In genomic region chr12:81155675-81156074, GRCm38 (mm10) we compare ENCODE assay signal across 14 mouse cellular contexts.
DNase-seq lines count a peak whose midpoint lies in the region; ATAC-seq and TF ChIP-seq lines count a peak whose summit lies in the region.
"Had no signal": no experiment of that assay in that cellular context is flagged by ENCODE, and none has a peak within 500 bp of the region (broad histone marks: within the 10 kb centered on the region; RNA-seq: fewer than 3 reads in every experiment).

No protein-coding gene starts in this region.

- no peak for ATAC-seq in heart, embryonic 11.5 days (replicated peaks; ENCODE audit: insufficient number of reproducible peaks, low FRiP score, low TSS enrichment)
- peak; percentile 85 for ATAC-seq in liver, postnatal 0 days
- no peak for ATAC-seq in forebrain, embryonic 11.5 days (replicated peaks; ENCODE audit: low FRiP score)
- ATAC-seq: forebrain, postnatal 0 days had no signal

- no peak for TF ChIP-seq POLR2A in testis, adult 2 months (IDR thresholded peaks at IDR 0.05; ENCODE audit: control insufficient read depth, low read depth, low read length)

- WGBS in heart, embryonic 11.5 days (ENCODE audit: insufficient replicate concordance), result 71% methylated on average over 6 of the region's 6 CpGs
- 55% methylated on average over 6 of the region's 6 CpGs for WGBS in liver, postnatal 0 days (ENCODE audit: insufficient replicate concordance)
- 90% methylated on average over 6 of the region's 6 CpGs for WGBS in embryonic facial prominence, embryonic 10.5 days
- 92% methylated on average over 6 of the region's 6 CpGs for WGBS in forebrain, embryonic 11.5 days

- H3K9ac ChIP-seq in heart, embryonic 11.5 days (ENCODE audit: low read depth, low read length), result no peak overlapping the region
- no peak overlapping the region for H3K9ac ChIP-seq in liver, postnatal 0 days (replicated peaks)
- no peak overlapping the region for H3K9ac ChIP-seq in forebrain, embryonic 11.5 days (ENCODE audit: low read length)
- H3K9ac ChIP-seq: embryonic facial prominence, embryonic 13.5 days; forebrain, postnatal 0 days; liver, embryonic 14.5 days had no signal

- TF ChIP-seq CTCF in testis, adult 2 months (IDR thresholded peaks at IDR 0.05; ENCODE audit: control insufficient read depth, insufficient read depth, insufficient replicate concordance, low read depth, low read length), result no peak
- no peak for TF ChIP-seq CTCF in liver, postnatal 0 days (IDR thresholded peaks at IDR 0.05; ENCODE audit: low read depth)

- no peak for TF ChIP-seq EP300 in liver, postnatal 0 days (IDR thresholded peaks at IDR 0.05; ENCODE audit: low read depth)

- H3K27ac ChIP-seq in heart, embryonic 11.5 days (ENCODE audit: low read depth, low read length), result no peak overlapping the region
- peak overlapping the region; percentile 71 for H3K27ac ChIP-seq in testis, adult 2 months (ENCODE audit: control insufficient read depth, insufficient read depth, low read depth, low read length)
- peak overlapping the region; percentile 64 for H3K27ac ChIP-seq in liver, postnatal 0 days (ENCODE audit: low read depth)
- no peak overlapping the region for H3K27ac ChIP-seq in embryonic facial prominence, embryonic 10.5 days (replicated peaks)
- H3K27ac ChIP-seq in forebrain, embryonic 11.5 days (ENCODE audit: low read depth, low read length), result no peak overlapping the region
- H3K27ac ChIP-seq: embryonic facial prominence, embryonic 13.5 days; liver, embryonic 14.5 days; midbrain, embryonic 10.5 days had no signal

- H3K27me3 ChIP-seq in heart, embryonic 11.5 days (ENCODE audit: control insufficient read depth, insufficient read depth, low read length), result no peaks in the 10 kb centered on the region
- no peaks in the 10 kb centered on the region for H3K27me3 ChIP-seq in testis, adult 2 months (ENCODE audit: control insufficient read depth, insufficient read depth, low read length)
- H3K27me3 ChIP-seq in liver, postnatal 0 days (ENCODE audit: insufficient read depth, low read length), result no peaks in the 10 kb centered on the region
- H3K27me3 ChIP-seq in embryonic facial prominence, embryonic 10.5 days (replicated peaks; ENCODE audit: low read depth, poor library complexity, severe bottlenecking), result 0 out of 2 replicates have a peak, but pooled peaks cover 4% of the 10 kb centered on the region
- no peaks in the 10 kb centered on the region for H3K27me3 ChIP-seq in forebrain, embryonic 11.5 days (ENCODE audit: control insufficient read depth, insufficient read depth, low read length)
- H3K27me3 ChIP-seq: CH12.LX; embryonic facial prominence, embryonic 13.5 days had no signal

- H3K4me3 ChIP-seq in heart, embryonic 11.5 days (ENCODE audit: low read depth, low read length), result no peak overlapping the region
- H3K4me3 ChIP-seq in testis, adult 2 months (ENCODE audit: control insufficient read depth, low read depth, low read length), result no peak overlapping the region
- no peak overlapping the region for H3K4me3 ChIP-seq in liver, postnatal 0 days (ENCODE audit: low read depth, low read length)
- no peak overlapping the region for H3K4me3 ChIP-seq in embryonic facial prominence, embryonic 10.5 days
- H3K4me3 ChIP-seq in forebrain, embryonic 11.5 days (ENCODE audit: low read depth, low read length), result no peak overlapping the region
- H3K4me3 ChIP-seq: embryonic facial prominence, embryonic 13.5 days; midbrain, embryonic 10.5 days had no signal

- no peaks in the 10 kb centered on the region for H3K36me3 ChIP-seq in heart, embryonic 11.5 days (ENCODE audit: control insufficient read depth, insufficient read depth, low read length)
- no peaks in the 10 kb centered on the region for H3K36me3 ChIP-seq in testis, adult 2 months (ENCODE audit: control insufficient read depth, insufficient read depth, low read length)
- H3K36me3 ChIP-seq in liver, postnatal 0 days (replicated peaks; ENCODE audit: insufficient read depth, low read length), result 0 out of 2 replicates have a peak, but pooled peaks cover 3% of the 10 kb centered on the region
- peaks cover 39% of the 10 kb centered on the region for H3K36me3 ChIP-seq in embryonic facial prominence, embryonic 10.5 days (replicated peaks)
- H3K36me3 ChIP-seq in forebrain, embryonic 11.5 days (ENCODE audit: control insufficient read depth, insufficient read depth, low read length), result no peaks in the 10 kb centered on the region
- H3K36me3 ChIP-seq: embryonic facial prominence, embryonic 13.5 days had no signal

- no peaks in the 10 kb centered on the region for H3K9me3 ChIP-seq in heart, embryonic 11.5 days (replicated peaks; ENCODE audit: control insufficient read depth, low read length)
- H3K9me3 ChIP-seq in liver, postnatal 0 days (ENCODE audit: low read length), result no peaks in the 10 kb centered on the region
- no peaks in the 10 kb centered on the region for H3K9me3 ChIP-seq in embryonic facial prominence, embryonic 10.5 days
- no peaks in the 10 kb centered on the region for H3K9me3 ChIP-seq in forebrain, embryonic 11.5 days (ENCODE audit: control insufficient read depth, low read length)
- H3K9me3 ChIP-seq: embryonic facial prominence, embryonic 13.5 days; midbrain, embryonic 10.5 days had no signal

- no peaks in the 10 kb centered on the region for H3K4me1 ChIP-seq in heart, embryonic 11.5 days (ENCODE audit: control insufficient read depth, insufficient read depth, low read length)
- 0 out of 2 replicates have a peak, but pooled peaks cover 2% of the 10 kb centered on the region for H3K4me1 ChIP-seq in testis, adult 2 months (ENCODE audit: control insufficient read depth, insufficient read depth, low read length)
- peaks cover 4% of the 10 kb centered on the region; the same call in 1 of the 2 replicates for H3K4me1 ChIP-seq in liver, postnatal 0 days (ENCODE audit: insufficient read depth)
- H3K4me1 ChIP-seq in embryonic facial prominence, embryonic 10.5 days, result no peaks in the 10 kb centered on the region
- H3K4me1 ChIP-seq in forebrain, embryonic 11.5 days (replicated peaks; ENCODE audit: control insufficient read depth, insufficient read depth, low read length), result no peaks in the 10 kb centered on the region
- H3K4me1 ChIP-seq: embryonic facial prominence, embryonic 13.5 days had no signal

- DNase-seq in heart, adult 18-20 months, result peak; percentile 82 to 84
- no peak for DNase-seq in testis, postnatal 10 days (ENCODE audit: low spot score)
- peak; percentile 72 for DNase-seq in heart, adult 8-10 months (ENCODE audit: low spot score)
- DNase-seq in liver, postnatal 0 days, result peak; percentile 59
- no peak for DNase-seq in embryonic facial prominence, embryonic 10.5 days (ENCODE audit: low spot score)
- DNase-seq in forebrain, embryonic 11.5 days (ENCODE audit: low spot score), result no peak
- DNase-seq: cerebellum, postnatal 14 days; forebrain, postnatal 0 days had no signal

- no peak overlapping the region for H3K4me2 ChIP-seq in heart, embryonic 11.5 days
- H3K4me2 ChIP-seq in liver, postnatal 0 days (ENCODE audit: low read depth, low read length), result no peak overlapping the region
- no peak overlapping the region for H3K4me2 ChIP-seq in forebrain, embryonic 11.5 days (ENCODE audit: low read depth, low read length, severe bottlenecking)
- H3K4me2 ChIP-seq: embryonic facial prominence, embryonic 13.5 days had no signal

Comparison
In these comparisons a context has a peak if more than half of its experiments do, and no peak if none do; other contexts are left out.
1. DNase-seq: peak in heart, adult 18-20 months (2 of 2), heart, adult 8-10 months (single experiment) and liver, postnatal 0 days (single experiment); none in testis, postnatal 10 days (single experiment), embryonic facial prominence, embryonic 10.5 days (single experiment) and forebrain, embryonic 11.5 days (single experiment).
2. H3K27ac ChIP-seq: peak in testis, adult 2 months (single experiment) and liver, postnatal 0 days (single experiment); none in heart, embryonic 11.5 days (single experiment), embryonic facial prominence, embryonic 10.5 days (single experiment) and forebrain, embryonic 11.5 days (single experiment).